Mouse (Mus musculus) embryo, embryonic 11.5 days (tissue): Measurements from ENCODE around the gene Scaf1.

Experiments
- DNase-seq: peaks from one replicate; pipeline ENCODE4 v3.0.0-alpha.2; 2012; ENCODE audit warnings: low read depth, low spot score

The Scaf1 gene

DNA sequence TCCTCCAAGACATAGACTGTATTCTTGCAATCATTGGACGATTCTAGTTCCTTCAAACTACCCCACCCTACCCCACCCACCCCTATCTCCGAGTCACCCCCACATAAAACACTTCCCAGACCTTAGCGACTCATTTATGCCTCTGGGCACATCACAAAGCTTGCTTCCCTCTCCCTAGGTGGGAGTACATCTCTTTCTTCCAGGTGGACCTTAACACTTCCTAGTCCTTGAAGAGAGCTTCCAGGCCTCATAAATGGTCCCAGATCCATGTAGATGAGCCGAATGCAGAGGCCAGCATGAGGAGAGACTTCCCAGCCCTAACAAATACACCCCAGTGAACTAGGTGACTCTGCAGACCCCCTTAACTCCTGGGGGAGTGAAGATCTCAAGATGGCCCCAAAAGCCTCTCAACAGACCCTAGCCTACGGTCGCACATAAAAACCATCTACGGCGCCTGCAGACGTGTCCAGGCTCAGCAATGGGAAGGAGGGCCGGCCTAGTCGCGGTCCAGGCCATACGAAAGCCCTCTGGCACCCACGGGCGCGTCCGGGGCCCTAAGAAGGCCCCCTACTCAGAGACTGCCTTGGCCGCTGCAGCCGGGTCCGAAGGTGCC, 713 bp downstream of the Scaf1 start:
- no peak for DNase-seq

DNA sequence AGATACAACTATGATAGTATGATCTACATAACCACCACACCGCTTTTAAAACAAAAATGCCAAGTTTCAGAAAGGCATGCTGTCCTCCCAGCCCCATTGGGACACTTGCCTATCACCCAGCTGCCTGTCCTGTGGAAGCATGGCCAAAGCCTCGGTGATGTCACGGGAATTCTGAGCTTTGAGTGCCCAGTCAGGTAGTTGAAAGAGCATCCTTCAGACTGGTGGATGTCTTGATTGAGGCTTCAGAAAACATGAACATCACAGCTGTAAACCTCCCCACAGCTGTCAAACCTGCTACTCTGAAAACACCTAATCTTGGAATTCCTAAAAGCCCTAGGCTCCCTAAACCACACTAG, 2.1 kb downstream of the Scaf1 start:
- no peak for DNase-seq

DNA sequence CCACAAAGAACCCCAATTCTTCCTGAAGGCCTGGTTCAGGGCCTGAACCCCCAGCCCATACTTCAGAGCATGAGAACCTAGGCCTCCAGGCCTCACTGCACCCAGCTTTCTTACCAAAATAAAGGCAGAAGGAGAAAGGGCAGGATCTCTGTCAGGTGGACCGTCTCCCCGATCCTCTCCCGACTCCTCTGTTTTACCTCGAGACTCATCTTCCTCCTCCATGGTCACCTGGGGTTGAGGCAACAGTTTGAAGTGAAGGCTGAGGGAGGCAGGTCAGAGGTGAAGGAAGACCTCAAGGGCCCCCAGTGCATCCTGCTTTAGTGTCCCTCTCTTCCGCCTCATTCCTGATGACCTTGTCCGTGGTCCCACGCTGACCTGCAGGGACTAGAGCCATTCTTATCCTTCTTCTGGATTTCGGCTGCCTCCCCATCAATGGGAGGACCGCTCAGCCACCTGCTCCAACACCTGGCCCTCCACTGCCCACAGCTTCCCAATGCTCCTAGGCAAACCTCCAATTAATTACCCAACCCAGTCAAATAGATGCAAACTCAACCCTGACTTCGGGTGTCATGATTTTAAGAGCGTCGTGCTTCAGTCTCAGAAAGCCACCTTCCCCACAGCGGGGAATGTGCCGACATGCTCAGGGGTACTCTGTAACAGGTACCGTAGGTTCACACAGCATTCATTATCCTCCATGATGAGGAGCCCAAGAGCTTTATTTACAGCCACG, 2.6 kb downstream of the Scaf1 start:
- no peak for DNase-seq

DNA sequence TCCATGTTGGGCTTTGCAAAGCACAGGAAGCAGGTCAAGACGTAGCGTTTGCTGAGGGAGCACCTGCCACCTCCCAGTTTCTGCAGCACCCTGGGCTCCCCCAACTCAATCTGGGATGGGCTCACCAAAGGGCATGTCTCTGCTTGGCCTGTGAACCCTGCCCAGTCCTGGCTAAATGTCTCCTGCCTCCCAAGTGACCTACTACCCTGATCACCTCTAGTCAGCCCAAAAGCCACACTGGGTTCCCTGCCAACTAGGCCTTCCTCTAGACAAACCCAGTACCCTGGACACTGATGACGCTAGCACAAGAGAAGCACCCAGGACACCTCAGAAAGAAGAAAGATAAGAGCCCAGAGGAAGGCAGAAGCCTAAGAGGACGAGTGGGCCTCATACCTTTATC, 3.3 kb downstream of the Scaf1 start:
- no peak for DNase-seq

DNA sequence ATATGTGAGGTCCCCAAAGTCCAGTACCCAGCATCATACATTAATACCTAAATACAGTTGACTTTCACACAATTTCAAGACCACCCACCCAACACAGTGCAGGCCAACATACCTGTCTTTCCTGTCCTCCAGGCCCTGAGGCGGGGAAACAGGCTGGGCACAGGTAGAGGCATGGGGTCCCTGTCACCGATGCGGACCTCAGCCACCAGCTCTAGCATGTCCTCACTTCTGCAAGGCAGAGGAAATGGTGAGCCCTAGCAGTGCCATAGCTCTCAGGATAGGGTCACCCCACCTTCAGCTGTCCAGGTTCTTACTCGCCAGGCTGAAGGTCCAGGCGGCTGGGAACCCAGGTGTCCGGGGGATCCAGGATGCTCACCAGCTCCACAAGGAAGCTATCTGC, 4.2 kb downstream of the Scaf1 start:
- no peak for DNase-seq

DNA sequence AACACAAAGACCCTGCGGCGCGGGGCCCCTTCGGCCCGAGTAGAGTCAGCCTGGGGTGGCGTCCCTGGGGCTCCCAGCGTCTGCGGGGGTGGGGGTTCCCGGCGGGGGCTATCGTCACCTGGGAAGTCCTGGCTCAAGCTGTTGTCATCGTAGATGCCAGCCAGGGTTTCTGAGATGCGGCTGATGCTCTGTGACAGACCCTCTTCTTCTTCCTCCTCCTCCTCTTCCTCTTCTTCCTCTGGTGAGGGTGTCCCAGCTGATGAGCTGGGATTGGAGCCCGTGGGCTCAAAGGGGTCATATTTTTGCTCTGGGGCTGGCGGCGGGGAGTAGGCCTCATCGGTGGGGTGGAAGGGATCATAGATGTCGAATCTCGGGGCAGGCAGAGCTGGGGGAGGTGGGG, 7.8 kb downstream of the Scaf1 start:
- no peak for DNase-seq

DNA sequence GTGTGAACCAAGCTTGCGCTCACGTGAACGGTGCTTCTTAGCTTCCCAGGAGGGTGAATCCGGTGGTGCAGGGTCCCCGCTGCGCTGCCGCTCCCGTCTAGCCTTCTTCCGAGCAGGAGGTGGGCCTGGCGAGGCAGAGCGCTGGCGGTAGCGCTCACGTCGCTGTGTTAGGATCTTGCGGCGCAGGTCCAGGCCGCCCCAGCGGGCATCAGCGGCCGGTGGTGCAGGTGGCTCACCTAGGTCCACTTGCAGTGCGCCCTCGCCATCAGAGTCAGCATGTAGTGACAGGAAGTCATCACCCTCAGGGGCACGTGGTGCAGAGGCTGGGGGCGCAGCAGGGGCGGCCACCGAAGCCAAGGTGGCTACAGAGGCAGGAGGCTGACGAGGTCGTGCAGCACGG, 8.3 kb downstream of the Scaf1 start:
- DNase-seq, result no peak

DNA sequence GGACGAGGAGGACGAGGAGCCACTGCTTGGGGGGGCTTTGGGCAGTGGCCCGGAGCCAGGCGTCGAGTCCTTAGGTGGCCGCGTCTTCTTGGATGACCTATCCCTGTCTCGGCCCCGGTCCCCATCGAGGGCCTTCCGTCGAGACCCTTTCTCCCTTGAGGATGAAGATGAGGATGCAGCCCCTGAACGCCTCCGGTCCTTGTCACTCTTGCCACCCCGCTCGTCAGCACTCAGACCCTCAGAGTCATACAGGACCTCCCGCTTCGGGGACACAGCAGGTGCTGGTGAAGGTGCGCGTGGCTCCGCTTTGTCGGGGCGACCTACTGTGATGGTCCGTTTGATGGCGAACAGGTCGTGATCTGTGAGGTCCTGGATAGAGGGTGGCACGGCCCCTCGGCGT, 9.0 kb downstream of the Scaf1 start:
- no peak for DNase-seq

DNA sequence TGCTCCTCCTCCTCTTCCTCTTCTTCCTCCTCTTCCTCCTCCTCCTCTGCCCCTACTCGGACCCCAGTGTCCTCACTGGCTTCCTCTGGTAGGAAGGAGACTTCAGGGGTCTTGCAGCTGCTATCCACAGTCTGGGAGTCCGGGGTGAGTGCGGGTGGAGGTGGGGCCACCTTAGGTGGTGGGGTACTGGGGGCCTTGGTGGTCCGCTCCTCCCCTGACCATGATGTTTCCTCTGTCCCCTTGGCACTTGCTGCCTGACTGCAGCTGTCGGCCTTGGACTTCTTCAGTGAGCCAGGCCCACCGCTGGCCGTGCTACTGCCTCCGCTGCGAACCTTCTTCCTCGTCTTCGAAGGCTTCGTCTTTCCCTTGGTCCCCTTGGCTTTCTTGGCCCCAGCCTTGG, 9.7 kb downstream of the Scaf1 start:
- DNase-seq, result no peak

DNA sequence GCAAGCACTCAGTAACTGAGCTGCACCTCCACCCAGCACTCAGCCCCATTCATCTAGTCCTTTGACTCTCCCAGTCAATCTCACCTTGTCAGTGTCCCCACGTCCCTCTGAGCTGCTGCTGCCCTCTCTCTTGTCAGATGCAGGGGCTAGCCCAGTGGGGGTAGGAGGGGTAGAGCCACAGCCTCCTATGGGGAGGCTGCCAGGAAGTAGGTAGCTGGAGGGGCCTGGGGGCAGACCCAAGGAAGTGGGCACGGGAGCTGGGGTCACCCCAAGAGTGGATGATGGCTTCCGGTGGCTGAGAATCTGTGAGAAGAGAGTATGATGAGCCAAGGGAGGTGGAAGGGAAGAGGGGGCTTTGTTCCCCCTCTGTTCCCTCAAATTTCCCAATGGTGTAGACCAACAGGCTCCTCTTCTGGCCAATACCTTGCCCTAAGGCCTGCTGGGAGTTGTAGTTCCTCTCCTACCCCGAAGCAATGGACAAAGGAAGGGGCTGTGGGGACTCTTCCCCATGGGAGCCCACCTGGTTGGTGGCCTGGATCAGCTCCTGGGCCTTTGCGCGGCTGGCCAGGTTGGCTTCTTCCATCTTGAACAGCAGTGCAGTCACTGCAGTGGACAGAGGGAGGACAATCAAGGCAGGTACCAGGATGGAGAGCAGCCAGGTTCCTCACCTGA, 10.7 kb downstream of the Scaf1 start:
- DNase-seq, result no peak

DNA sequence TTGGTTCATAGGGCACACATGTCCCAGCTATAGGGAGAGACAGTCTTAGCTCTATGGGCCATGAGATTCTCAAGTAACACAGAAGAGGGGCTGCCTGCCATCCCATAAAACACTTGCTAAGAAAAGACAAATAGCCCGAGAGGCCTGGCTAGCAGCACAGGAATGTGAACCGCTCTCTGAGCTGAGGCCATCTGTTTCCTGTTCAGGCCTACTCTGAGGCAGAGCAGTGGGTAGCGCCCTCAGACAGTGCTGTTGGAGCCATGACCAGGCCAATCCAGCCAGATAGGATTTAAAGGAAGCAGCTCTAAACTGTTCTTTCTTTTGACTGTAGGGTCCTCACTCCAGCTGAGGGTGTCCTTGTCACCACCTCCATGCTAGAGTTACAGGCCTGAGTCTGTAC, 11.6 kb downstream of the Scaf1 start:
- no peak for DNase-seq

DNA sequence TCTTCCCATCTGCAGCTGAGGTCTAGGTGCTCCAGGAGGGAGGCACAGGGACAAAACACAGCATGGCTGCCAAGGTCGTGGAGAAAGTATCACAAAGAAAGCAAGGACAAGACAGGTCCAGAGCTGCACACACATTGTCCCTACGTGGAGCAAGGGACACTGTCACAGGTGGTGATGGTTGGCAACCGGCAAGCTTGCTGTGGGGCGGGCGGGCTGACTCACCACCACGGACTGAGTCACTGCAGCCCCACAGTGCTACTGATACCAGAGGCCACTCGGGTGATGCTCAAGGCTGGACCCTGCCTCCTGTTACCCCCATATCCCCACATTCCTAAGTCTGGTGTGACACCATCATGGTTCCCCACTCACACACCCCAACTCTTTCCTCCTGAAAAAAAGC, 13.7 kb downstream of the Scaf1 start:
- DNase-seq, result no peak

DNA sequence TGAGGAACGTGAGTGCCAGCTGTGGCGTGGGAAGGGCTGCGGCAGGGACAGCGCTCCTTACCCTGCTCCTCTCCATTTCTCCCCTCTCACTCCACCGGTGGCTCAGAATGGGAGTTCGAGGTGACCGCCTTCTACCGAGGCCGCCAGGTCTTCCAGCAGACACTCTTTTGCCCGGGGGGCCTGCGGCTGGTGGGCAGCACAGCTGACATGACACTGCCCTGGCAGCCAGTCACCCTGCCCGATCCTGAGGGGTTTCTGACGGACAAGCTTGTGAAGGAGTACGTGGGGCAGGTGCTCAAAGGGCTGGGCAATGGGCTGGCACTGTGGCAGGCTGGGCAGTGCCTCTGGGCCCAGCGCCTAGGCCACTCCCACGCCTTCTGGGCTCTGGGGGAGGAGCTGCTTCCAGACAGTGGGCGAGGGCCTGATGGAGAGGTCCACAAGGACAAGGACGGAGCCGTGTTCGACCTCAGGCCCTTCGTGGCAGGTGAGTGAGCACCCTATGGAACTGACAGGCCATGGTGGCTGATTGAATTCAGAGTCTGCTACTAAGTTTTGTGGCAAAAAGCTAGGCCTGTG, 15.5 kb downstream of the Scaf1 start:
- DNase-seq, result no peak

DNA sequence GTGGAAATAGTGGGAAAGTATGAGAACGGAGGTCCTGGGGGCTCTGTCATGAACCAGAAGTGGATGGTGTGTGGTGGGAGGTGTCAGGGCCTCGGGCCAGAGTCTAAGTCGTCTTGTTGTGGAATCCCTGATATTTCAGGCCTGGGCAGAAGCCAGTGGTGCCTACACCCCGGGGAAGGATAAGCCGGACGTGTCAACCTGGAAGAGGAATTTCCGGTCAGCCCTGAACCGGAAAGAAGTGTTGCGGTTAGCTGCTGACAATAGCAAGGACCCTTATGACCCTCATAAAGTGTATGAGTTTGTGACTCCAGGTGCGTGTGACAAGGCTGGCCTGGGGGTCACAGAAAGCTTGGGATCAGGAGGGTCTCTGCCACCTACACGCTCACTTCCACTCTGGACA, 16.4 kb downstream of the Scaf1 start:
- no peak for DNase-seq

DNA sequence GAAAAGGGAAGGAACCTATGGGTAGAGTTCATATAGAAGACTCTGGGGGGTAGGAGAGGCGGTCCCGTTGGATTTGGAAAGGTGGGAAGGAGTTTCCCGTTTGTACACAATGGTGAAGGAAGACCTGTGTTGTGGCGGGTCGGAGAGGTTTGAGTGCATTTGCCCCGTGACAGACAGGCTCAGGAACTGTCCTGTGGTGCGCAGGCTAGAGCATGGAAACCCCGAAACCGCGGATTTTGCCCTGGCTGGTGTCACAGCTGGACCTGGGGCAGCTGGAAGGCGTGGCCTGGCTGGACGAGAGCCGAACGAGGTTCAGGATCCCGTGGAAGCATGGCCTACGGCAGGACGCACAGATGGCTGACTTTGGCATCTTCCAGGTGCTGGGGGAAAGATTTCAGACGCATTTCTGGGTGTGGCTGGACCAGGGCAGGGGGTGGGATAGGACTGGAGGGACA, 17.6 kb downstream of the Scaf1 start, which contains the start of gene Bcl2l12:
Gene Bcl2l12 (minus strand): TSS at position 212 of the 455 bp plus-strand sequence.
- DNase-seq, result no peak

DNA sequence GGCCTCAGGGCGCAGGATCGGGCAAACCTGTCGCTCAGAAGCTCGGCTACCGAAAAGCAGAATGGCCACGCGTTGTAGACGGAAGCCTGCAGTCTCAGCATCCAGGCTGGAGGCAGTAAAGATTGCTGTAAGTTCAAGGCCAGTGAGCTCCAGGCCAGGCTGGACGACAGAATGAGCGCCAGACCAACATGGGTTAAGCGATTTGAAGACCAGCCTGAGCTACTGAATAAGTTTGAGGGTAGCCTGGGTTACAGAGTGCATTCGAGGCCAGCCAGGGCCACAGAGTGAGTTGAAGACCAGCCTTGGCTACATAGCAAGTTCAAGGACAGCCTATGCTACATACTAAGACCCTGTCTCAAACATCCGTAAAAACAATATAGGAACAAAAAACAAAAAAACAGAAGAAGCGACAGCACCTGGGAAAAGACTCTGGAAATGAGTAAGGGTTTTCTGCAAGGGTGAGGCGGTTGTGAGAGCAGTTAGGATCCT, 18.2 kb downstream of the Scaf1 start:
- no peak for DNase-seq

DNA sequence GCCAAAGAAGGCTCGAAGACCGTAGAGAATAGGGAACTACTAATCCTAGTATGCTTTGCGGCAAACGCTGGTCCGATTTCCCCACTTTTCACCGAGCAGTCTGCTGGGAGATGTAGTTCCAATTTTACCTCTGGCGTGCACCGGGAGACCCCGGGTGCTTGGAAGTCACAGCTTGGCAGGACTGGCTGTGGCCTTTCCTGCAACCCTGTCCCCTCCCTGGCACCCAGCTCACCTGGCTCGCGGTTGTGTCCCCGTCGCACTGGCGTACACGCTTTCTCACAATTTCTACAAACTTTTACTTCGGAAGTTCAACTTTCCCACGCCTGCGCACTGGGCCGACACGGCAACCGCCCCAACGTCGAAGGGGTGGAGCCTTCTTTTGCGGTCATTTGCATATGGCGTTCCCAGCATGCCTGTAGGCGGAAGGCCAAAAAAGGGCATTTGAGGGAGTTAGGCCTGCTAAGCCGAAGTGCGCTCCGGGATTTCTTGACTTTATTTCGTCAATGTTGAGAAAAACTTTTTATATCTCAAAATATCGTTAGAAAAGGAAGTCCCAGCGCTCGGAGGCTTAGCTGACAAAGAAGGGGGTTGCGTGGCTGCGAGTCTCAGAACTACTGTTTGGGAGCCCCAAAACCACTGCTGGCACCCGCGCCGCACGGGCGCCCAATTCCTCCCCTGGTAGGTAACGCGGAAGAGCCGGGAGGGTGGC, 18.8 kb downstream of the Scaf1 start, which contains the start of gene Irf3:
Gene Irf3 (plus strand): TSS at position 418 of the 709 bp plus-strand sequence.
- DNase-seq, result peak; percentile 94

DNA sequence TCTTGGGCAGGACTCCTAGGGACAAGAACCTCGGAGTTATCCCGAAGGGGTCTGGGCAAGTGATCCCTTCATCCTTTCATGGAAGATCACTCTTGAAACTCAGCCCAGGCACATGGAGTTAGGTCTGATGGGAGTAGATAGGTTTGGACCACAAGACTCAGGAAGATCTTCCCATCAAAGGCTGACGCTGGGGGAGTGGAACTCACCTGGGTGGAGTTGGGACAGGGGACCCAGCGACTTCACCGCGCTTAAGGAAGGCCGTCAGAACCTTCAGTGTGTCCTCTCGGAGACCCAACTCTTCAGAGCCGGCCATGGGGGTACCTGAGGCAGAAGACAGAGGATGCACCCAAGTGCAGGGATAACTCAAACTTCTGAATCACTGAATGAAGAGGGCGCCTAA, 19.5 kb downstream of the Scaf1 start:
- DNase-seq, result no peak

DNA sequence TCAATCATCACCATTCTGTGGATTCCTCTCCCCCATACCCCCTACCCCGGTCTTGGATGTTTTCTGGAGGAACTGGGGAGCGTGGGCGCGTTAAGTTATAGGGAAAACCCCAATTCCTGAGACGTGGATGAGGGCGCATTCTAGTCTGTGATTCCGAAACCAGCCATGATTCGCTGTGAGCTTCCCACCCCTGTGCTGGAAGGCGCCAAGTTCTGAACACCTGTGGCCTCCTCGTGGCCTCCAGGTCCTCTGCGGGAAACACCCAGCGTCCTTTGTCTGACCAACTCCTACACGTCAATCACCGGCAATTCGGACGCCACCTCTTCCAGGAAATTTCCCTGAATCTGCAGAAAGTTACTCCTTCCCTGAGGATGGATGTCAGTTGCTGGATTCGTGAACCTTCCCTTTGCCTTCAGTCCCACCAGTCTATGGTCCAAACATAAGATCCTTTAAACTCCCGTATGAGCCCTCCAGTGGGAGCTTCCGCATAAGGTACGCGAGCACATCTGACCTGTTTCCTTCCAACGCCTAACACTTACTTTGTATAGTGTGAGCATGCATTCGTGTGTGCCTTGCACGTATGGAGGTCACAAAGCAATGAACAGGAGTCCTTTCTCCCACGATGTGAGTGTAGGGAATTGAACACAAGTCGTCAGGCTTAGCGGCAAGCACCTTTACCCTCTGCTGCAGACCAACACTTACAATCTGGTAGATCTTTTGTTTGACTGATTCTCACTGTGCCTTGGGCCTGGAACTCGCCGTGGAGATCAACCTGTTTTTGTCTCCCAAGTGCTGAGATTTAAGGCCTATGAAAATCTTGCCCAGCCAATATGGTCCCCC, 29.1 kb downstream of the Scaf1 start:
- no peak for DNase-seq

DNA sequence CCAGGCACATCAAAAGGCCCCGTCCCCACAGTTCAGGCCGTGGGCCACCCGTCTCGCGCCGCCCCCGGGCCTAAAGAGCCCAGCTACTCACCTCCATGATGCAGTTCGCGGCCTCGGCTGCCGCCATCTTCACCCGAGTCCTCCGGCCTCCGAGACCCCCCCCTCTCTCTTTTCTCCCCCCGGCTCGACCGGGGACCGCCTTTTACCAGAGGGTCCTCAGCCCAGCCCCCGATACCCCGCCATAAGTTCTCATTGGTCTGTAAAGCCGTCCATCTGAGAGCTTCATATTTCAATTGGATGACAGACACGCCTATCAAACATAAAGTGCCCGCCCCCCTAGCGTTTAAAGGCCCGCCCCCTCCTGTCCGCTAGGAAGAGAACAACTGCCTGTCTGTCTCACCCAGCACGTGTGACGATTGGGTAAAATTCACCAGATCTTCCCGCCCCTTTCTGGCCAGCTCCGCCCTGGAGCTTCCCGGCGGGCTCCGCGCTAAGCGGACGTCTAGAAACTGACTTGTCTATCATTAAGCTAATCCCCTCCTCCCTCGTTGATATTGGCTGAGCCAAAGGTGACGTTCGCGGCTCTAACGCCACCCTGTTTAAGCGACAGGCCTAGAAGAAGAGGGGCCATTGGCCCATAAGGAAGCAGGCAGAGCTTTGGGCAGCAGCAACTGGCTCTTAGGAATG, 29.8 kb downstream of the Scaf1 start, which contains the start of gene Prmt1:
Gene Prmt1 (minus strand): TSS at position 377 of the 687 bp plus-strand sequence.
- peak; percentile 97 for DNase-seq
